Mouse (Mus musculus) gastrocnemius, postnatal 4 days (tissue): Measurements from ENCODE around the gene Dnajc15. TPM values are rescaled to one million over a fixed set of nuclear protein-coding genes. Genes with fewer than 3 reads are reported as not detected.
"Not testable (repeated sequence)": the region's sequence is repeated elsewhere in the genome, so short reads cannot be mapped to it uniquely, and the experiment has no call there.

Experiments used
- DNase-seq, 2 experiments: peaks; one replicate each; pipeline ENCODE4 v3.0.0; 2021 to 2022; ENCODE audit warnings: low spot score in 2 of 2, mixed read lengths in 2 of 2
- long read RNA-seq, 2 experiments: library from polyadenylated mRNA; stranded (forward); transcript quantifications; one replicate each; pipeline ENCODE4 v2.0.0; 2021
- total RNA-seq, 2 experiments: library from RNA; stranded (reverse); gene quantifications; 2 replicates each; pipeline ENCODE4 v1.2.3; 2021

The Dnajc15 gene
- 10 to 100 TPM; 67.3 to 81.2 TPM for total RNA-seq
- long read RNA-seq, experiment 1, full-length matches to known transcripts = 32 of 36 reads
- long read RNA-seq, experiment 1, partial matches to known transcripts = 1 of 36 reads
- long read RNA-seq, experiment 1, other reads (novel, unspliced or antisense) = 3 of 36 reads
- long read RNA-seq, experiment 2, full-length matches to known transcripts = 34 of 37 reads
- long read RNA-seq, experiment 2, partial matches to known transcripts = 0 of 37 reads
- long read RNA-seq, experiment 2, other reads (novel, unspliced or antisense) = 3 of 37 reads

GRCm38 (mm10) chr14:77874304-77875241 lies at the start of gene Dnajc15:
TSS of gene Dnajc15 (minus strand) at chr14:77875125.
- DNase-seq = peak; percentile 65 to 87

DNA sequence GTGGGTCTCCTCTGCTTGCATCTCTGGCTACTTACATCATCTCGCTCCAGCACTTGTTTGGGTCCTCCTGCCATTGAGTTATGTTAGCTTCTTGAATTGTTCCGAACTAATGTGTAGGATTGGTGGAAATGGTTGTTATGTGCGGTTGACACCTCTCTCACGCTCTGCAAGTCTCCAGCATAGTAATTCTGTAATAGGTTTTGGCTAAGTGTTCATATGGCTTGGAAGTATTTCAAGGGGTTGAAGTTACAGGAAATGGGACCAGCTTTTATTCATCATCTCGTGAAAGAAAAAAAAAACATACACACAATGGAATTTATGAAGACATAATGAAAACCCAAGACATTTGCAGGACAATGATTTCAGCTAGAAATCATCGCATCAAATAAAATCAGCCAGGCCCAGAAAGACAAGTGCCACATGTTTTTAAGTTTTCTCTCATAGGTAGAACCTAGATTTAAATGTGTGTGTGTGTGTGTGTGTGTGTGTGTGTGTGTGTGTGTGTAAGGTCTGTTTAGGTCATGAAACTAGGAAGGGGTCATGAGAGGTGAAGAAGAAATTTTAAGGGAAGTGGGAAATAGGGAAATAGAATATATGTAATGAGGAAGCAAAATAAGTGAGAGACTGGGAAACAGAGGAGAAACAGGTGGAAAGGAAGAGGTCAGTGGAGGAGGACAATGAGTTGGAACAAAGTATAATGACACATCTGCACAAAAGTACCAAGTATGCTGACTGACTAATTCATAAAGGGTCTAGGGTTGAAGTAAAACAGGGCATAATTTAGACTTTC lies 48.3 kb upstream of the Dnajc15 start:
- no peak for DNase-seq

GRCm38 (mm10) chr14:77921641-77922040 lies 46.7 kb upstream of the Dnajc15 start:
- no peak for DNase-seq

- DNase-seq = no peak
These were observed 40.9 kb upstream of the Dnajc15 start for GRCm38 (mm10) chr14:77915776-77916175.

- DNase-seq = no peak
These were observed 31.7 kb upstream of the Dnajc15 start for GRCm38 (mm10) chr14:77906586-77906985.

DNA sequence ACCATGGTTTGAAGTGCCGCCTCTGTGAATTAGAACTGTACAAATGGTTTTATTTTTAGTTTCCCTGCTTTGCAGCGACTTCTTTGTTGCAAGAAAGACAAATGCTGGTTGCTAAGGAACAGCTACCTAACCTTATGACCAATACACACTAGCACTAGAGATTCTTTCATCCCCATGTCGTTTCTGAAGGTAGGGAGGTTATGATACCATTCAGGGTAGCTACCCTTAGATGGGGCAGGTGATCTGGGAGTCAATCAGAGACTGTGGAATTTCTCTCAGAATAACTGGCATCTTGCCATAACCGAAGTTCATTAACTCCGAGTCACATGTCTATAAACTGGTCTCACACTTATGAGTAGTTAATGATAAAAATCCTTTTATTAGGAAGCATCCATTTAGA lies 30.5 kb upstream of the Dnajc15 start:
- no peak for DNase-seq

GRCm38 (mm10) chr14:77904171-77904762 lies 29.3 kb upstream of the Dnajc15 start, which contains the start of gene Epsti1:
TSS of gene Epsti1 (plus strand) at chr14:77904239.
- DNase-seq = no peak

- no peak for DNase-seq
These were observed 27.6 kb upstream of the Dnajc15 start for GRCm38 (mm10) chr14:77902541-77902940.

DNA sequence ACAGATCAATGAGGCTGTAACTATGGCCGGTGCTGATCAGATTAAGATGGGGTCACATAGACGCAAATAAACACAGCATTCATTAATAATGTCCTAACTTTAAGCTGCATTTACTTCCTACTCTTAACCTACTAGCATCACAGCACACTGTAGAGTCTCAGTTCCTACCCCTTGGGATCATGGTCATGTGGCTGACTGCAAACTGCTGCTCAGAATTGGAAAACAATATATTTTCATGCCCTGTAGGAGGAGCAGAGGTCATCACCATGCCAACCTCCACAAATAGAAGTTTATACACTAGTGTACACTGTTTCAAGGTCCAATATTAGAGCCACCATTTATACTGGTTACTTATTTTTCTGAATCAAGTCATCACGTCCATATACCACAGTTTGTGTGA lies 21.0 kb upstream of the Dnajc15 start:
- no peak for DNase-seq

DNA sequence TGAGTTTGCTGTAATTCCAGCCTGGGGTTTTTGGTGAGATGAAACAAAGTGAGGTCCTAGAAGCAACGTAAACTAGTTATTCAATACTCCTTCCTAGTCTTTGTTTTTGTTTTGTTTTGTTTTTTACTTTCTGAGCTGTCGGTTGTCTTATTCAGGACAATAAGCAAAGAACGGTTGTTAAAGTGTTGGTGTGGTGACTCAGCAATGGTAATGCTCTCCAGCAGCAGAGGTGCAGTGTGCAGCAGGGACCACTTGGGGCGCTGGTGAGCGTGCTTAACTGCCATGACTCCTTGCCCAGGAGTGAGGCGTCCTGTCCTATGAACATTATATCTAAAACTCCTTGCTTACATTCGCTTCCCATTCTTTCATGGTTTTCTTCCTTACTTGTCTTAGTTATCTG lies 15.0 kb upstream of the Dnajc15 start:
- DNase-seq = no peak

DNA sequence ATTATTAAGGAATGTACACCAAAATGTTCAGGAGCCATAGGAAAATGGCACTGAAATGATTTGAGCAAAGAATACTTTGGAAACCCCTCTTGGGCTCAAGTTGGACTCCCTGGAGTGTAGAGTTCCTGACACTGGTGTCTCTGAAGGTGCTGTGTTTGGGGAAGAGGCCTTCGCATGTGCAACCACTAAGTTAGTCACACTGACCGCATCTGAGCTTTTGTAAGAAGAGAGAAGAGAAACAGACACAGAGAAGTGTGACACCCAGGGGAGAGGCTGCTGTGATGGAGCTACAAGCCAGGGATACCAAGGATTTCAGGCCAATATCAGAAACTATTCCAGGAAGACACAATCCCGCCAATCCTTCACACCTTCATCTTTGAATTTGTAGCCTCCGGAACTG lies 12.0 kb upstream of the Dnajc15 start:
- DNase-seq = no peak

- no peak for DNase-seq
These were observed 11.5 kb upstream of the Dnajc15 start for GRCm38 (mm10) chr14:77886376-77886775.

- no peak for DNase-seq
These were observed 7.7 kb upstream of the Dnajc15 start for GRCm38 (mm10) chr14:77882669-77883068.

GRCm38 (mm10) chr14:77881998-77882397 lies 7.1 kb upstream of the Dnajc15 start:
- DNase-seq = no peak

GRCm38 (mm10) chr14:77877876-77878275 lies 3.0 kb upstream of the Dnajc15 start:
- not testable (repeated sequence) for DNase-seq

DNA sequence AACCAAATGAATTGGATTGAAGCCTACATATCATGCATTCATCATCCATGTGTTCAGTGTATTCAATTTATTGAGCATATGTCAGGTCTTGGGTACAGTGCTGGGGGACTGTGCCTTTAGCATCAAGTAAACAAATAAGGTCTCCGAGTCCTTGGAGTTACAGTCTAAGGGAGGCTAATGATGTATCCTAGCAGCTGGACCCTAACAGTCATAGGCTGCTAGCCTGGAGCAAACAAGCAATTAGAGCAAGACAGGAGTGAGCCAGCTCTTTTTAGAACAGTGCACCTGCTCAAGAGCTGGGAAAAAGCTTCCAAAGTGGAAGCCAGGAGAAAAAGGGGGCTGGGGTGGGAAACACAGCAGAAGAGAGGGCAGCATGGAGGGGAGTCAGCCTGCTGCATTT lies 1.3 kb upstream of the Dnajc15 start:
- no peak for DNase-seq

DNA sequence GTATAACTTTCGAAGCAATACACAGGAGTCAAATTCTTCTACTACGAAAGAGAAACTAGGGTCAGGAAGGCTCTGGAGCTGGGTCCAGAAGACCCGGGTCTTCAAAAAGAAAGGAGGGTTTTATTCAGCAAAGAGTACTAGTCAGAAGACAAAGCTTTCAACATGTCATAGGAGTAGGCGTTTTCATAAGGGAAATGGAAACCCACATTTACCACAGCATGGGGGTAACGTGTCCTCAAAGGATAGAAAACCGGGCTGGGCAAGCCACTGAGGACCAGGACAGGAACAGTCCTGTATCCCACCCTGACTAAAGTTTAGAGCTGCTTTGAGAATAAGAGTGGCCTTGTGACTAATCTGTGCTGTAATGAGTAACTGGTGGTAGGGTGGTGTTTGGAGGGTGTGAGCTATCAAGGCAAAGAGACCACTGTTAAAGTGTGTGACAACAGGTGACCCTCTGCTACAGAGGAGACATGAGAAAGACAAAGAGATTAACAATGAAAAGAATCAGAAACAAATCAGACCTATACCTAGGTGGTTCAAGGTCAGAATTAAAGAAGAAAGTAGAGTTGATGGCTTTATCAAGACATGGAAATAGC lies 3.4 kb downstream of the Dnajc15 start:
- DNase-seq = no peak

- DNase-seq = no peak
These were observed 4.0 kb downstream of the Dnajc15 start for GRCm38 (mm10) chr14:77870926-77871325.

DNA sequence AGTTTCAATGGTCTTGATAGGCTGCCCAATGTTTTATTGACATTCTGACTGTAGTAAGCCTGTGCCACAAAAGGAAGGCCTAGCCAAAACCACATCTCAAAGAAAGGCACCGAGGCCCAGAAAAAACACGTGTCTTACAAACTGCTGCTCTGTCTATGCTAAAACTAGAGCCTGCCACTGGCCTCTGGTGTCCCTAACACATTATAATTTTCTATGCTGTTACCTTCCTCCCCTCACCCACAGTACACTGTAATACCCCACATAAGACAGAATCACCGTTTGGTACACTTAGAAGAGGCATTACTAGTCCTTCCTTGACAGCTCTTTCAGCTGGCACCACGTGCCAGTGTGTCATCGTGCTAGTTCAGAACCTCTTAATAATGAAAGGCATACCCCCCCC lies 7.3 kb downstream of the Dnajc15 start:
- DNase-seq = no peak

DNA sequence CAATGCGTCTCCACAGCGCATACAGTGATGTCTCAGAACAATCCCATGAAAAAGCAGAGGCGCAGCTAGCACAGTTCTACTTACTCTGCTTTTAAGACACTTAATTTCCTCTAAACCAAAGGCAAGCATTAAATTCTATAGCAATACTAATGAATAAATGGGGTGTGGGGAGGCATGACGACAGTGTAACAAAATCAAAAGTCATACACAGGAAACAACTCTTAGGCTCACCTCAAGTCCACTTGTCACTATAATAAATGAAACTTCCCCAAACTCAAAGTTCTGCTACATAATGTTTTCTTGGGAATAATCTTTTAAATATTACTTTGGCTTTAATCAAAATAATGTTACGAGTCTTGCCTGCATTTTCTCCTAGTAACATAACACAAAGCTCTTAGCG lies 10.4 kb downstream of the Dnajc15 start:
- DNase-seq = no peak

- no peak for DNase-seq
These were observed 10.9 kb downstream of the Dnajc15 start for GRCm38 (mm10) chr14:77864051-77864450.
